Mouse (Mus musculus) T-cell, adult 66 days (primary cell): ENCODE results near the gene Gm10643. TPM values are rescaled to one million over a fixed set of nuclear protein-coding genes. Genes with fewer than 3 reads are reported as not detected.

Experiments
- total RNA-seq, 2 experiments: library from RNA; stranded (reverse); gene quantifications; 3 replicates in 1 of 2; 4 replicates in 1 of 2; pipeline ENCODE4 v1.2.4; 2023

Gm10643 gene
- 1 to 10 TPM; 1.9 to 2.1 TPM for total RNA-seq

DNA sequence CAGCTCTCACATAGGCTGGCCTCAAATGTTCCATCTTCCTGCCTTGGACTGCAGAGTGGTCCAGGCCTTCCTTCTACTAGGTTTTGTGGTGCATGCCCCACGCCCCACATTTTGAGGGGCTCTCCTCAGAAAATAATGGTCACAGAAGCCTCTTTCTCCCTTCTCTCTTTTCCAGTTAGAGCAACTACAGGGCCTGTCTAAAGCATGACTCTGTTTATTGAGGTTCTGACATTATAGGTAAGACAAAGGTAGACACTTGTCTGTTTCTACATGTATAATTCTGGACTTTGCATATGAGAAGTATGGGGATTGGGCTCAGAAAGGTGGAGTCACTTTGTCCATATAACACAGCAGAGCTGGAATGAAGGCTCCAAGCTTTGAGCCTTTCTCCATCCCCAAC, at the start of gene Gm10643:
Gm10643 (minus strand) TSS at position 101 of the 400 bp plus-strand sequence.

DNA sequence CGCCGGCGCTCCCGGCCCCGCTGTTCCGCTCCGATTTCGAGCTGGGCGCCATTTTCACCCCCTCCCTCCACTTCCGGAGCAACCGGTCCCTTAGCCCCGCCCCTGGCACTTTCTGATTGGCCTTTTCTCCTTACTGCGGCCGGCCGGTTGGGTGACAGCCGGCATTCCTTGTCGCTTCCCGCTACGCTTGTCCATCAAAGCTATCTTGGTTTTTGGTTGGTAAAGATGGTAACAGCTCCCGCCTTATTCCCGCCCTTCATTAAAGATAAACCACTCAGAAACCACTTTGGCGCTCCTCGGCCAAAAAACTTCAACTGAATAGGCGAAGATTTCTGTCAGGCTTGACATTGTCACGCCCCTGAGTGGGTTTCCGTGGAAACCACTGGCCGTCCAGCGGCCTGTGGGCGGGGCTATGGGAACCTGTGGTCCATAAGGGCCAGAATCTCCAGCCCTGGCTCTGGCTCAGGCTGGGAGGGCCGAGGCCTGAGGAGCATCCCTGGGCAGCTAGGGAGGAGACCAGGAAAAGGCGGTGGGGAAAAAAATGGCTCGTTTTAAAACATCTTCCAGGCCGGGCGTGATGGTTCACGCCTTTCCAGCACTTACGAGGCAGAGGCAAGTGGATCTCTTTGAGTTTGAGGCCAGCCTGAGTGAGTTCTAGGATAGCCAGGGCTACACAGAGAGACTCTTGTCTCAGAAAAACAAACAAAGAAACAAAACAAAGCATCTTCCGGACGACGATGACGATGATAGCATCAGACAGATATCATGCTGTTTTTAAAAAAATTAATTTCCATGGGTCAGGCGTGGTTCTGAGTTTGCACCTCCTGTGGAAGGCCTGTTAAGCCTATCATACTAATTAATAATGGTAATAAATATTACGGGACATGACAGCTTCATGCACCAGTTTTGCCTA, 40.0 kb upstream of the Gm10643 start, which contains the start of gene Dcaf15:
Dcaf15 (minus strand) TSS at position 72 of the 913 bp plus-strand sequence.

DNA sequence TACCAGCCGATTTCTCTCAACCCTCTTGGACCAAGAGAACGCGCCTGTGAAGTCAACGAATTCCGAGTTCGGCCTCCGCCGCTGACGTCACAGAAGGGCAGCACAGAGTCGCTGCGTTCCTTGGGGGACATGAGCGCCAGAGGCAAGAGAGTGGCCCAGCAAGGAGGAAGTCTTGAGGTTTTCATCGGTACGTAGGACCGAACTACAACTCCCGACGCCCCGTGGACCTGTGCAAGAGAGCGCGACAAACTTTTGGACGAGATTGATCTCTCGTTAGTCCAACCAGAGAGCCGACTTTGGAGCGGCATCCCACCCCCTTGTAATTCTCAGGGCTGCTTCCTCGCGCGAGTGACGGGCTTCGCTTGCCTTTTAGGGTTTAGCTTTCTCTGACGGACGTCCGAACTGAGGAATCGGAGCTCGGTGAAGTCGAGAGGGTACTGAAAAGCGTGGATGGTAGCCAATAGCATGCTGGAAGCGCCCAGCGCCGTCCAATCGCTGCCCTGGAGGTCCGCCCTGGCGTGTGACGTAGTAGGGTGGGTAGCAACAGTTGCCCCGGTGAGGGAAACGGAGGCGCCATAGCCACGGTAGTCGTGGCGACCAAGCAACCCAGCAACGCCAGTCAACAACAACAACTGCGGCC, 1.5 kb upstream of the Gm10643 start, which contains the start of gene Rfx1:
Rfx1 (plus strand) TSS at position 544 of the 640 bp plus-strand sequence.

DNA sequence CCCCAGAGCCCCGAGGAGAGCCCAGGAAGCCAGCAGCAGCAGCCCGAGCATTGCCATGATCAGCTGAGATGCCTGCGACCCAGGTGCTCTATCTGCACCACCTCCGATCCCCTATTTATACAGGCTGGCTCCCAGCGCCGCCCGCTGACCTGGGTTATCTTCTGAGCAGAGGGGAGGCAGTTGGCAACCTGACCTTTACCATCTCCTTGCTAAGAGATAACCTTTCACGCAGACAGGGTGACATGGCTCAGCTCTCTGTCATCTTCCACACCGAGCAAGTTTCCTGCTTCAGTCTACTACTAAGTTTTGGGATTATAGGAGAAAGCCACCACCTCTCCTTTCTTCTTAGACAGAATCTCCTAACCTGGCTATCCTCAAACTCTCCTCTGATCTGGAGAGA, 20.0 kb downstream of the Gm10643 start, which contains the start of gene Rln3:
Rln3 (minus strand) TSS at position 101 of the 400 bp plus-strand sequence.

DNA sequence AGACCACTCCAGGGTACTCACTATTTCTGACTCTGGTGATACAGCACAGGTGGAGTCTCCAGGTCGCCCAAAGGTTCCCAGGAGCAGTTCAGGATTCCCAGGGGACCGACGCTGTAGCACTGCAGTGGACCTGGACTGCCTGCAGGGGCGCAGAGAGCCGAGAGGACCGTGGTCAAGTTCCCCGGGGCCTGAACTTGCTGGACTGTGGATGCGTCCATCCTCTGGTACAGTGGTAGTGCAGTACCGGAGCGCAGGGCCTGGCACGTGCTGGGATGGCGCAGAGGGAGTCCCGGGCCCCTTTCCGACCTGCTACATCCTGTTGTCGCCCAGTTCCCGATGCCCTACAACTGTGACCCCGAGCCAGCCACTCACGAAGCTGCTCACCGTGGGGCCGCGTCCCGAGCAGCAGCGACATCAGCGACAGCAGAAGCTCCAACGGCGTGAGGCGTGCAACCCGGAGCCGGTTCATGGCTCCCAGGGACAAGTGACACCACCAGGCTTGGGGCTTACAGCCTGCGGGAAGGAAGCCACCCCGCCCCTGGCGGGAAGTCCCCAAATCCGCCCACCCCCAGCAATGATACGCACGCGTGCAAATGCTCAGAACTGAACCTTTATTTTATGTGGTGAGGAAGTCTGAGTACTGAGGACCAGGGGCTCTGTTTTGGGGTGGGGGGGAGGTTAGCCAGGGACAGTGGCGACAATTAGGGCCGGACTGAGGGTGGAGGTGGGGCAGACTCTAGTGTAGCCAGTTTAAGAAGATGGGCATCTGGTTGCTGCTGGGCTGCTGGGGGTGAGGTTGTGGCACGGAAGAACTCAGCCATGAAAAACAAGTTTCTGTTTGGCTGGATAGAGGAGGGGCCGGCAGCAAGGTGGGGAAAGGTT, 22.6 kb downstream of the Gm10643 start, which contains the start of gene Il27ra:
Il27ra (minus strand) TSS at position 524 of the 882 bp plus-strand sequence.

DNA sequence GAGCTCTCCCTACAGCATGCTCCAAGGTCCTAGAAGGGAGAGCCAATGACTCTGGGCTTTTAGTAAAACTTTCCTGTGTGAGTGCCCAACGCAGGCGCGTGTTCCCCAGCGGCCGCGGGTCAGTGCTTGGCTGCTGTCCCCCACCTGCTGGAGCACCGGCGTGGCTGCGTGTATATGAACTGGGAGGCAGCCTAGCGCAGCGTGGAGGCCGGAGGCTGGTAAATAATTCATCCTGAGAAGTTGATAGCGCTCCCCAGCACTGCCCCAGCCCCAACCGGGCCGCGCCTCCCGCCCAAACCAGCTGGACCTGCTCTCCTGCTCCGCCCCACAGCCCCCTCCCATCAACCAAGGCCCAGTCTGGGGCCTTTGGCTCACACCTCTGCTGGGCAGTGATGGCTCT, 43.8 kb downstream of the Gm10643 start, which contains the start of gene Palm3:
Palm3 (plus strand) TSS at position 376 of the 400 bp plus-strand sequence.

Other genes starting within 250 kb of the Gm10643 start
- 10 to 100 TPM; 68.1 to 74.6 TPM for gene Adgrl1, start 165.0 kb downstream of the Gm10643 start, total RNA-seq
- gene Gm10644, start 109.9 kb downstream of the Gm10643 start, total RNA-seq = 1 to 10 TPM in 1 of 2 experiments, under 1 TPM in 1; 0.98 to 1.2 TPM
- gene Asf1b, start 109.6 kb downstream of the Gm10643 start, total RNA-seq = 10 to 100 TPM in 1 of 2 experiments, 1 to 10 TPM in 1; 9.5 to 12.8 TPM
- gene Prkaca, start 92.1 kb downstream of the Gm10643 start, total RNA-seq = 10 to 100 TPM; 38.9 to 43.0 TPM
- 10 to 100 TPM; 47.5 to 55.7 TPM for gene Samd1, start 67.5 kb downstream of the Gm10643 start, total RNA-seq
- under 1 TPM; 0.87 to 0.89 TPM for gene 1700067K01Rik, start 63.6 kb downstream of the Gm10643 start, total RNA-seq
- gene 2210011C24Rik, start 53.0 kb downstream of the Gm10643 start, total RNA-seq = not detected
- gene Palm3, start 43.7 kb downstream of the Gm10643 start, total RNA-seq = not detected
- gene Il27ra, start 22.5 kb downstream of the Gm10643 start, total RNA-seq = 100 to 1,000 TPM; 284 to 309 TPM
- gene Rln3, start 20.1 kb downstream of the Gm10643 start, total RNA-seq = 1 to 10 TPM; 2.7 to 3.2 TPM
- gene Rfx1, start 1.7 kb upstream of the Gm10643 start, total RNA-seq = 10 to 100 TPM; 94.6 to 95.5 TPM
- gene Dcaf15, start 39.6 kb upstream of the Gm10643 start, total RNA-seq = 10 to 100 TPM; 61.4 to 66.8 TPM
- 10 to 100 TPM; 12.2 to 24.2 TPM for gene Podnl1, start 60.9 kb upstream of the Gm10643 start, total RNA-seq
- 10 to 100 TPM; 34.1 to 37.3 TPM for gene Cc2d1a, start 82.8 kb upstream of the Gm10643 start, total RNA-seq
- 1 to 10 TPM; 2.0 to 4.1 TPM for gene 4930432K21Rik, start 82.9 kb upstream of the Gm10643 start, total RNA-seq
- gene Nanos3, start 120.1 kb upstream of the Gm10643 start, total RNA-seq = not detected
- gene Zswim4, start 171.9 kb upstream of the Gm10643 start, total RNA-seq = 10 to 100 TPM; 25.0 to 26.5 TPM
- 100 to 1,000 TPM; 166 to 169 TPM for gene D8Ertd738e, start 184.6 kb upstream of the Gm10643 start, total RNA-seq
- 10 to 100 TPM; 38.4 to 42.1 TPM for gene Mri1, start 192.2 kb upstream of the Gm10643 start, total RNA-seq
- gene Ccdc130, start 205.2 kb upstream of the Gm10643 start, total RNA-seq = 10 to 100 TPM; 21.3 to 22.5 TPM